Mouse (Mus musculus): ENCODE data around the gene Mmp7. TPM values are rescaled to one million over a fixed set of nuclear protein-coding genes. Genes with fewer than 3 reads are reported as not detected.

The Mmp7 gene
- polyA plus RNA-seq, 1 experiment from 2014 or later, result not detected

DNA sequence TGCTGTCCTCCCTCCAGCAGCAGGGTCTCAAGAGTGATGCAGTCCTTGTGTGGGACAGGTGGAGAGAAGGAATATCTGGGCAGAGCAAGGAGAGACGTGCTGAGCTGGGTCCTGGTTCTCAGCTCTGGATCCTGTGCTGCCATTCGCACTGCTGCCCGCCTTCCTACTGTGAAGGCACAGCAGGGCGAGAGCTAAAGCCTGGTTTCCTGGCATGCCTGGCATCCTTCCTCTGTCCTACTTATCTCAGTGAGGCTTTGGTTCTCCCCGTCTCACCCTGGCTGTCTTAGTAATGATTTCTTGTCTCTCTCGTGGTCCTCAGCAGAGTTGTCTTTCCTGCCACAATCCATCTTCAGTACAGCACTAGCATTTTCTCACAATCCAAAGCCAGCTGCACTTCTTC lies 2.1 kb upstream of the Mmp7 start:
- H3K4me3 ChIP-seq, result no peak overlapping the region
- WGBS, result 51% methylated on average over 6 of the region's 6 CpGs
- no peak for ATAC-seq (replicated peaks)

DNA sequence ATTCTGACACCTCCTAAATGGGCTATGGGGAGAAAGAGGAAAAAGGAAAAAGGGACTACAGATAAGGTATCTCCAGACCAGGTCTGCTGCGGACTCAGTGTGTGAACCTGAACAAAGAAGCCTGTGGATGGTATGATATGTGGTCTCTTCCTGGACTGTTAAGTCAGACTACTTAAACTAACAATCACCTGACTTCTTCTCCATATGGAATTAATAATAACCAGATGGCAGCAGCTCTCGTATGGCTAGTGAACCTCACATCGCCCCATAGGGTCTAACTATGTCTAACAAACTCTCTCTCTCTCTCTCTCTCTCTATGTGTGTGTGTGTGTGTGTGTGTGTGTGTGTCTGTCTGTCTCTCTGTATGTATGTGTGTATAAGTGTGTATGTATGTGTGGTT lies 2.1 kb downstream of the Mmp7 start:
- no peak for ATAC-seq (replicated peaks)
- Histone ChIP-seq H3K9me3 (no peaks in the 10 kb centered on the region), H3K27me3 (replicated peaks) (no peaks in the 10 kb centered on the region), H3K9ac (no peak overlapping the region), H3K36me3 (replicated peaks) (no peaks in the 10 kb centered on the region), H3K4me3 (no peak overlapping the region), H3K4me2 (no peak overlapping the region), H3K27ac (no peak overlapping the region), H3K4me1 (no peaks in the 10 kb centered on the region)
- WGBS, result 94% methylated on average over 3 of the region's 3 CpGs

More for the DNA sequence above, 2.1 kb upstream of the Mmp7 start:
- Histone ChIP-seq H3K4me1 (no peaks in the 10 kb centered on the region), H3K27me3 (replicated peaks) (no peaks in the 10 kb centered on the region), H3K9me3 (no peaks in the 10 kb centered on the region), H3K27ac (no peak overlapping the region), H3K36me3 (replicated peaks) (no peaks in the 10 kb centered on the region), H3K9ac (no peak overlapping the region), H3K4me2 (no peak overlapping the region)

DNA sequence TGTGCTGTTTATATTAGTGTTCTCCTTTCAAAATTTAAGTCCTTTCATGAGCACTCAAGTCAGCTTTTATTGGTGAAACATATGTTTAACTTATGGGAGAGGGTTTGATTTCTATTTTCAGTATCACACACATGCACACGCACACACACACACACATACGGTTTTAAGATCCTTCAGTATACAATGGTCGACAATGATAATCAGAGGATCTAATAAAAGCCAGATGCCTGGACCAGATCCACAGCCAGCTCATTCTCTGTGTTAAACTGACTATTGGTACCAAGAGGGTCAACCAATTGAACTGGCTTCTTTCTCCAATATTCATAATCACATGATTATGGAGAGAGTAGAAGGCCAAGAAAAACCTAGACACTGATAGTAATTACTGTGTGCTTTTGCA lies 3.8 kb downstream of the Mmp7 start:
- Histone ChIP-seq H3K4me1 (no peaks in the 10 kb centered on the region), H3K9ac (no peak overlapping the region), H3K4me3 (no peak overlapping the region), H3K36me3 (replicated peaks) (no peaks in the 10 kb centered on the region), H3K4me2 (no peak overlapping the region), H3K9me3 (no peaks in the 10 kb centered on the region), H3K27ac (no peak overlapping the region), H3K27me3 (replicated peaks) (no peaks in the 10 kb centered on the region)
- ATAC-seq (replicated peaks), result no peak
- WGBS, result 93% methylated on average over 3 of the region's 3 CpGs

DNA sequence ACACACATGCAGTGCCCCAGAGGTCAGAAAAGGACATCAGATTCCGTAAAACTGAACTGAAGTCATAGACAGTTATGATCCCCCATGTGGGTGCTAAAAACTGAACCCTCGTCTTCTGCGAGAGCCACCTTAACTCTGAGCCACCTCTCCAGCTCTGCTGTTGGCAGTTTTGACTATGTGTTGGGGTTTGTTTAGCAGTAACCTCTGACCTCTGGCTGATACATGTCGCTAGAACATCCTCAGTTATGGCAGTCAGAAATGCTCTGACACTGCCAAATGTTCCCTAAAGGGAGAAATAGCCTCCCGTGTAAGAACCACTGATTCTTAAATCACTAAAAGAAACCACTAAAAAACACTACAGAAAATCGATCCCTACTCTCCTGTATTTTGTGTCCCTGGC lies 16.8 kb downstream of the Mmp7 start:
- no peaks in the 10 kb centered on the region for H3K27me3 ChIP-seq (replicated peaks)
- H3K27ac ChIP-seq, result no peak overlapping the region
- no peaks in the 10 kb centered on the region for H3K36me3 ChIP-seq (replicated peaks)
- H3K9ac ChIP-seq, result no peak overlapping the region
- no peak for ATAC-seq (replicated peaks)
- 82% methylated on average over 6 of the region's 6 CpGs for whole genome bisulfite sequencing
- no peaks in the 10 kb centered on the region for H3K4me1 ChIP-seq
- no peaks in the 10 kb centered on the region for H3K9me3 ChIP-seq
- no peak overlapping the region for H3K4me3 ChIP-seq
- no peak overlapping the region for H3K4me2 ChIP-seq

DNA sequence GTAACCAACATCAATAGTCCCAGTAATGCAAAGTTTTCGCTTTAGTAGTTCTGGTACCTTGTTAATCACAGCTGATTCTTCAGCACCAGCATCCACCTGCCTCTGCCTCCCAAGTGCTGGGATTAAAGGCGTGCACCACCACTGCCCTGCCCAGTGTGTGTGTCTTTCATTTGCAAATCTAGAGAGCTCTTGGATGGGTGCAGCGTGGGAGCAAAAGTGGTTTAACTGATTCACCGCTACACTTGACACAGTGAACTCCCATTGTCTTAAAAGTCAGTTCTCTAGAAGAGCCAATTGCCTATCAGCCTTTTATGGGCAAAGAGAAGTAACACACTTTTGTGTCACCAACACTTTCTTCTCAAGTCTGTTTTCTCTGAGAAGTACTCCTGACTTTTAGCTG lies 19.3 kb downstream of the Mmp7 start:
- H3K4me2 ChIP-seq, result no peak overlapping the region
- H3K4me1 ChIP-seq, result no peaks in the 10 kb centered on the region
- H3K9me3 ChIP-seq, result no peaks in the 10 kb centered on the region
- H3K27me3 ChIP-seq (replicated peaks), result no peaks in the 10 kb centered on the region
- no peak for ATAC-seq (replicated peaks)
- WGBS, result 68% methylated on average over 4 of the region's 4 CpGs
- H3K9ac ChIP-seq, result no peak overlapping the region
- H3K36me3 ChIP-seq (replicated peaks), result no peaks in the 10 kb centered on the region
- no peak overlapping the region for H3K27ac ChIP-seq
- no peak overlapping the region for H3K4me3 ChIP-seq

DNA sequence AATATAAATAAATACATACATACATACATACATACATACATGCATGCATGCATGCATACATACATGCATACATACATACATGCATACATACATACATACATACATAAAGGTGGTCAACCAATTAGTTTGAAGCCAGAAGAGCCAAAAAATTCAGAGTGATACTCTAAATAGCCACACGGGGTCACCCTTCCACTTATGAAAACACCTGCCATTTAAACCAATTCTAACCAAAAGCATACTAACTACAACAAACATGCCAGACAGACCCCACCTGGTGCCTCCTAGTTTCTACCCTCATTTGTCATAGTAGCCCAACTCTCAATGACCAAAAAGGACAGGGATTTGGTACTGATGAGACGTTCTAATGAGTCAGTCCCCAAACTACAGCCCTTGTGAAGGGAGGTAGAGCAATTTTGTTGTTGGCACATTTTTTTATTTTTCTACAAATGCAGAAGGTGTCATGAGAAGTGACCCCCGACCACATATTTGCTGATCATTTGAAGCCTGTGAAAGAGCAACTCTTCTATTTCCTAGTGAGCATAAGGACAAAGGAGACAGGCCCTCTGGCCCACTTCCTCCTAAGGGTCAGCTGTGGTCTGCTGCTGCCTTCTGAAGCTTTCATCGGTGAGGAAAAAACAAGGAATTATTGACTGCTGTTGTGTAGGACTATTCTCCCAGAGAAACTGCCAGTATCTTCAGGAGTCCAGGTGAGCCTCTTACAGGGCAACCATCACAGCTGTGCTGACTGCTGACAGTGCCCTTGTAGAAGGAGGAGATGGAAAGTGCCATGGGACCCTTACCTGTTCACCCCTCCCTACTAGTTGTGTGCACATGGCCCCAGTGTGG lies 22.4 kb downstream of the Mmp7 start:
- ATAC-seq (replicated peaks), result peak; percentile 76
- no peaks in the 10 kb centered on the region for H3K27me3 ChIP-seq (replicated peaks)
- no peak overlapping the region for H3K4me3 ChIP-seq
- no peak overlapping the region for H3K4me2 ChIP-seq
- H3K27ac ChIP-seq, result no peak overlapping the region
- WGBS, result 36% methylated on average over 4 of the region's 4 CpGs
- no peaks in the 10 kb centered on the region for H3K36me3 ChIP-seq (replicated peaks)
- no peaks in the 10 kb centered on the region for H3K9me3 ChIP-seq
- H3K4me1 ChIP-seq, result no peaks in the 10 kb centered on the region
- H3K9ac ChIP-seq, result no peak overlapping the region

DNA sequence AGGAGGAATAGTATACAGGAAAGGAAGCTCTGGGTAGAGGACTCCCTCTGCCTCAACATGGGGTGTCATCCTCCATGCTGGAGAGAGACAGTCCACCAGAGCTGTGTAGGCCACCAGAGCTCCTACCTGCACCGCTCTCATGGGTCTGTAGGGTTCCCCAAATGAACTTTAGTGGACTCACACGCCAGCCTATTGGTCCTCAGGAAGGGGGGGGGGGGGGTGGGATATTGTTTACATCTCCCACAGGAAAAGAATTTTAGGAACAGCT lies 23.0 kb downstream of the Mmp7 start:
- ATAC-seq (replicated peaks), result 0 out of 2 replicates have a peak, but pooled peaks have one; percentile 33
- Histone ChIP-seq H3K9ac (no peak overlapping the region), H3K36me3 (replicated peaks) (no peaks in the 10 kb centered on the region), H3K9me3 (no peaks in the 10 kb centered on the region), H3K27ac (no peak overlapping the region), H3K4me1 (no peaks in the 10 kb centered on the region), H3K27me3 (replicated peaks) (no peaks in the 10 kb centered on the region), H3K4me2 (no peak overlapping the region), H3K4me3 (no peak overlapping the region)
- WGBS, result 79% methylated on average over 2 of the region's 2 CpGs

DNA sequence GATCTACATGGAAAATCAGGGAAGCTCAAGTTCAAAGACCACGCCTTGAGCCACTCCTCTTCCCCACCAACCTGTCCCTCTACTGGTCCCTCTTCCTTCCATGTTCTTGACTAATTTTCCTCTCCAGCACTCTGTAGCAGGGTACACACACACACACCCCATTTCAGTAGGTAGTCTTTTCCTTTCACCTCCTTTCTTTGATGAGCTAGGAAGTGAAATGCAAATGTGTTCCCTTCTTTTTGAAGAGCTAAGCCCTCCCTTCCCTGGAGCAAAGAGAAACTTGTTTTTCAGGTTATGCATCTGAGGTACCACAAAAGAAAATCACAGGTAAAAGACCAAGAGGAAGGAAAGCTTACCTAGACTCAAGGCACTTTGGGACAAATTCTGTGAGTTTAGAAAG lies 29.7 kb downstream of the Mmp7 start:
- Histone ChIP-seq H3K9ac (no peak overlapping the region), H3K4me1 (no peaks in the 10 kb centered on the region), H3K36me3 (replicated peaks) (no peaks in the 10 kb centered on the region), H3K4me3 (no peak overlapping the region), H3K4me2 (no peak overlapping the region), H3K27ac (no peak overlapping the region), H3K27me3 (replicated peaks) (no peaks in the 10 kb centered on the region), H3K9me3 (no peaks in the 10 kb centered on the region)
- WGBS, result 89% methylated on average over 1 of the region's 1 CpGs
- no peak for ATAC-seq (replicated peaks)

DNA sequence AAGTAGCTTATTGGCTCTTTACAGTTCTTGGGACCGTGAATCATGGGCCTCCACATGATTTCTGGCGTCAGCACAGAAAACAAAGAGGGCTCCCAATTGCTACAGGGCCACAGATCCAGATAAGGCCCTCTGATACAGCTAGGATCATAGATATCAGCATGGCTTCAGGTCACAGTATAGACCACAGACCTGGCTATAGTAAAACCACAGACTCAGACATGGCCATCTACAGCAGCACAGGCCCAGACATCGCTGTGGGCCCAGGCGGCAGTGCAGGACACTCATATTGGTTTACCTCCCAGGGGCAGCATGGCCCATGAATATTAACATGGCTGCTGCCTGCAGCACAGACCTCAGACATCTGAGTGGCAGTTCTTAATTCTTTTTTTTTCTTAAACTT lies 37.1 kb downstream of the Mmp7 start:
- no peak for ATAC-seq (replicated peaks)
- Histone ChIP-seq H3K36me3 (replicated peaks) (no peaks in the 10 kb centered on the region), H3K27me3 (replicated peaks) (no peaks in the 10 kb centered on the region), H3K9me3 (no peaks in the 10 kb centered on the region), H3K9ac (no peak overlapping the region), H3K4me2 (no peak overlapping the region), H3K4me1 (no peaks in the 10 kb centered on the region), H3K4me3 (no peak overlapping the region), H3K27ac (no peak overlapping the region)
- 76% methylated on average over 4 of the region's 4 CpGs for WGBS

DNA sequence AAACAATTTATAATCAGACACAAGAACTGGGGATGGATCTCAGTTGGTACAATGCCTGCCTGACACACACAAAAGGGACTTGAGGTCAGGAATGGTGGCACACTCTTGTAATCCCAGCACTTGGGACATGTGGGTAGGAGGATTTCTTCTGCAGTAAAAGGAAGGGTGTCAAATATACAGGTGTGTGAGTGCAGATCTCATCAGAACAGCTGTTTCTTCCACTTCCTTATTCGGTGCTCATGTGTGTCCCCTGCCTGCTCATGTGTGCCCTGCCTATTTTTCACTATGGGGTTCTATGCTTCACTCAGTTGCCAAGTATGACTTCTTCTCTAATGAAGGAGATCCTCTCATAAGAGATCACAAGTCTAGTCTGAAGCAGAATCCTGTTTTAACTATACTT lies 50.8 kb downstream of the Mmp7 start:
- Histone ChIP-seq H3K4me2 (no peak overlapping the region), H3K27ac (no peak overlapping the region), H3K9ac (no peak overlapping the region), H3K4me1 (no peaks in the 10 kb centered on the region), H3K9me3 (no peaks in the 10 kb centered on the region), H3K27me3 (replicated peaks) (no peaks in the 10 kb centered on the region), H3K36me3 (replicated peaks) (no peaks in the 10 kb centered on the region), H3K4me3 (no peak overlapping the region)
- WGBS, result 87% methylated on average over 1 of the region's 1 CpGs
- ATAC-seq (replicated peaks), result no peak

DNA sequence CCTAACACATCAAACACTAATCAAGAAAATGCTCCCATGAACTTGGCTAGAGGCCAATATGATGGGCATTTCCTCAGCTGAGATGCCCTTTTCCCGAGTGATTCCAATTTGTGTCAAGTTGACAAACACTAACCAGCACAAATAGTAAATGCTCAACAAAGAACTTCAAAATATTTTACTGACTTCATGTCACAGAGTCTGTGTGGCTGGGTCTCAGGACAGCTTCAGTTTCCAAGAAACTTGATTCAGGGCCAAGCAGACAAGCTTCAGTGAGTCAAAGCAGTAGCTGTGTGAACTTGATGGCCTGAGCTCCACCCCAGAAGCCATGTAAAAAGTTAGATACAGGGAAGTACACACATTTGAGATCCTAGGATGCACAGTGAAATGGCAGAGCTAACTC lies 52.3 kb downstream of the Mmp7 start:
- Histone ChIP-seq H3K27ac (no peak overlapping the region), H3K4me2 (no peak overlapping the region), H3K36me3 (replicated peaks) (no peaks in the 10 kb centered on the region), H3K4me3 (no peak overlapping the region), H3K9me3 (no peaks in the 10 kb centered on the region), H3K27me3 (replicated peaks) (no peaks in the 10 kb centered on the region), H3K9ac (no peak overlapping the region), H3K4me1 (no peaks in the 10 kb centered on the region)
- ATAC-seq (replicated peaks), result no peak
- 74% methylated on average over 1 of the region's 1 CpGs for WGBS

DNA sequence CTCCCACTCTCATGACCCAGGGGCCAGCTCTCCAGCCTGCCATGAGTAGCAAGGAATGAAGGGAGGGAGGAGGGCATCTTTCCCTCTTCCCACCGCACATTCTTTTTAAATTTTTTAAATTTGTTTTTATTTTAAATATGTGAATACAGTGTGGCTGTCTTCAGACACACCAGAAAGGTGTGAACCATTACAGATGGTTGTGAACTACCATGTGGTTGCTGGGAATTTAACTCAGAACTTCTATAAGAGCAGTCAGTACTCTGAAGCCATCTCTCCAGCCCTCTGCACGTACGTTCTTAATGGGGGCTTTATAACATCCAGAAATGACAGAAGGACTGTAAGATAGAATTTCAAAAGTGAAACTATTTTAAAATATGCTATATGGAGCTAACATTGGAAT lies 57.0 kb downstream of the Mmp7 start:
- 96% methylated on average over 3 of the region's 3 CpGs for WGBS
- Histone ChIP-seq H3K27me3 (replicated peaks) (no peaks in the 10 kb centered on the region), H3K9me3 (no peaks in the 10 kb centered on the region), H3K4me2 (no peak overlapping the region), H3K4me1 (no peaks in the 10 kb centered on the region), H3K27ac (no peak overlapping the region), H3K4me3 (no peak overlapping the region), H3K36me3 (replicated peaks) (no peaks in the 10 kb centered on the region), H3K9ac (no peak overlapping the region)
- ATAC-seq (replicated peaks), result no peak

All from midbrain, embryonic 15.5 days (tissue).